In the genomic region with DNA sequence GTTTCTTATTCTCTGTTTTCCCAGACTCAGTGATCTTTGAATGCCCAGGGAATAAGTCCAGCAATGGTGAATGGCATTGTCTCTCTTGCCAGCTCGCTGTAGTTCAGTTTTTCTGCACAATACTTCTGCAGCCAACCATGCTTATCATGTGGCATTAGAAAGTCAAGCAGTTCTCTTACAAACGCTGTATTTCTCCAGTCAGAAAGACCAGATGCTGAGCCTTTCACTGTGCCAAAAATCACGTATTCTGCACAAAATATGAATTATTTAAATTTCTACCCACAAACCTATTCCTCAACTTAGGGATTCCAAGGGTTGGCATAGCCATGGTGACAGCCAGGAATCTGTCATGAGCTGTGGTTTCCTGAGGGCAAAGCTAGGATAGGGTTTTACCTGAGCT, we compare ENCODE assay signal across 24 mouse cellular contexts.
DNase-seq lines count a peak whose midpoint lies in the region; ATAC-seq lines count a peak whose summit lies in the region.
"Had no signal": no experiment of that assay in that cellular context is flagged by ENCODE, and none has a peak within 500 bp of the region (broad histone marks: within the 10 kb centered on the region; RNA-seq: fewer than 3 reads in every experiment).

No protein-coding gene starts in this region.

- H3K9me3 ChIP-seq in forebrain, embryonic 14.5 days (replicated peaks; ENCODE audit: control insufficient read depth, low read length) = no peaks in the 10 kb centered on the region
- no peaks in the 10 kb centered on the region for H3K9me3 ChIP-seq in forebrain, embryonic 10.5 days
- H3K9me3 ChIP-seq in forebrain, embryonic 16.5 days (ENCODE audit: control insufficient read depth, low read length) = no peaks in the 10 kb centered on the region
- H3K9me3 ChIP-seq in forebrain, embryonic 13.5 days (replicated peaks) = no peaks in the 10 kb centered on the region
- H3K9me3 ChIP-seq: embryonic facial prominence, embryonic 13.5 days; embryonic facial prominence, embryonic 15.5 days had no signal

- peak; percentile 41 for DNase-seq in forebrain, embryonic 14.5 days (ENCODE audit: low spot score)
- DNase-seq in forebrain, embryonic 10.5 days (ENCODE audit: extremely low spot score, low spot score) = no peak
- DNase-seq in brain, adult 2 months (ENCODE audit: low read depth, low spot score) = peak; percentile 32
- DNase-seq: adrenal gland, adult 8-10 months; adrenal gland, postnatal 14 days; adrenal gland, postnatal 36 days; B cell, adult 2 months; cerebellum, adult 11 months; cerebellum, adult 18-20 months; cerebellum, adult 8-10 months; cerebellum, adult 9-11 months; cerebellum, postnatal 14 days; cerebellum, postnatal 36 days; embryo, embryonic 11 days had no signal

- no peaks in the 10 kb centered on the region for H3K4me1 ChIP-seq in forebrain, embryonic 14.5 days (ENCODE audit: control insufficient read depth, insufficient read depth, low read length)
- H3K4me1 ChIP-seq in forebrain, embryonic 10.5 days = no peaks in the 10 kb centered on the region
- H3K4me1 ChIP-seq in forebrain, embryonic 16.5 days (replicated peaks; ENCODE audit: control insufficient read depth, insufficient read depth, low read length) = no peaks in the 10 kb centered on the region
- no peaks in the 10 kb centered on the region for H3K4me1 ChIP-seq in forebrain, embryonic 13.5 days
- H3K4me1 ChIP-seq: embryonic facial prominence, embryonic 13.5 days; embryonic facial prominence, embryonic 15.5 days had no signal

- H3K36me3 ChIP-seq in forebrain, embryonic 14.5 days (ENCODE audit: control insufficient read depth, insufficient read depth, low read length) = no peaks in the 10 kb centered on the region
- no peaks in the 10 kb centered on the region for H3K36me3 ChIP-seq in forebrain, embryonic 10.5 days (replicated peaks)
- no peaks in the 10 kb centered on the region for H3K36me3 ChIP-seq in forebrain, embryonic 16.5 days (ENCODE audit: control insufficient read depth, insufficient read depth)
- H3K36me3 ChIP-seq in forebrain, embryonic 13.5 days (ENCODE audit: poor library complexity, severe bottlenecking) = no peaks in the 10 kb centered on the region
- H3K36me3 ChIP-seq: embryonic facial prominence, embryonic 13.5 days; embryonic facial prominence, embryonic 15.5 days; G1E had no signal

- H3K9ac ChIP-seq in forebrain, embryonic 14.5 days (ENCODE audit: low read length) = no peak overlapping the region
- H3K9ac ChIP-seq in forebrain, embryonic 16.5 days (replicated peaks; ENCODE audit: low read depth, low read length) = no peak overlapping the region
- no peak overlapping the region for H3K9ac ChIP-seq in forebrain, embryonic 13.5 days
- H3K9ac ChIP-seq: embryonic facial prominence, embryonic 13.5 days; embryonic facial prominence, embryonic 15.5 days had no signal

- ATAC-seq in forebrain, embryonic 14.5 days = no peak
- ATAC-seq in forebrain, embryonic 16.5 days = peak; percentile 38
- ATAC-seq in forebrain, embryonic 13.5 days = no peak
- ATAC-seq: activated CD4-positive, CD25-positive, alpha-beta regulatory T cell, adult 4 months; CD4-positive, CD25-positive, alpha-beta regulatory T cell, adult 4 months; Patski had no signal

- no peaks in the 10 kb centered on the region for H3K27me3 ChIP-seq in forebrain, embryonic 14.5 days (replicated peaks; ENCODE audit: control insufficient read depth, insufficient read depth, low read length)
- H3K27me3 ChIP-seq in forebrain, embryonic 10.5 days (ENCODE audit: poor library complexity, severe bottlenecking) = no peaks in the 10 kb centered on the region
- no peaks in the 10 kb centered on the region for H3K27me3 ChIP-seq in forebrain, embryonic 16.5 days (replicated peaks; ENCODE audit: control insufficient read depth, insufficient read depth, low read length)
- no peaks in the 10 kb centered on the region for H3K27me3 ChIP-seq in forebrain, embryonic 13.5 days
- H3K27me3 ChIP-seq: CH12.LX; embryonic facial prominence, embryonic 13.5 days; embryonic facial prominence, embryonic 15.5 days; Patski had no signal

- H3K4me3 ChIP-seq in forebrain, embryonic 14.5 days (ENCODE audit: low read depth, low read length) = no peak overlapping the region
- H3K4me3 ChIP-seq in forebrain, embryonic 10.5 days = no peak overlapping the region
- H3K4me3 ChIP-seq in forebrain, embryonic 16.5 days (replicated peaks; ENCODE audit: low read length) = no peak overlapping the region
- no peak overlapping the region for H3K4me3 ChIP-seq in forebrain, embryonic 13.5 days
- H3K4me3 ChIP-seq: embryonic facial prominence, embryonic 13.5 days; embryonic facial prominence, embryonic 15.5 days; erythroblast, embryonic 14.5 days had no signal

- 76% methylated on average over 3 of the region's 3 CpGs for WGBS in forebrain, embryonic 14.5 days
- 91% methylated on average over 3 of the region's 3 CpGs for WGBS in forebrain, embryonic 10.5 days
- whole genome bisulfite sequencing in forebrain, embryonic 16.5 days = 61% methylated on average over 3 of the region's 3 CpGs
- 84% methylated on average over 3 of the region's 3 CpGs for WGBS in forebrain, embryonic 13.5 days

- H3K4me2 ChIP-seq in forebrain, embryonic 14.5 days (ENCODE audit: low read length) = no peak overlapping the region
- H3K4me2 ChIP-seq in forebrain, embryonic 16.5 days (ENCODE audit: low read length) = no peak overlapping the region
- H3K4me2 ChIP-seq in forebrain, embryonic 13.5 days = no peak overlapping the region
- H3K4me2 ChIP-seq: embryonic facial prominence, embryonic 13.5 days; embryonic facial prominence, embryonic 15.5 days had no signal

- H3K27ac ChIP-seq in forebrain, embryonic 14.5 days (ENCODE audit: low read depth, low read length) = no peak overlapping the region
- H3K27ac ChIP-seq in forebrain, embryonic 10.5 days = no peak overlapping the region
- H3K27ac ChIP-seq in forebrain, embryonic 16.5 days (ENCODE audit: low read length) = no peak overlapping the region; the same call in 1 of the 2 replicates
- no peak overlapping the region for H3K27ac ChIP-seq in forebrain, embryonic 13.5 days
- H3K27ac ChIP-seq: embryonic facial prominence, embryonic 13.5 days; embryonic facial prominence, embryonic 15.5 days had no signal
